Mouse (Mus musculus) MEL (cell line): ENCODE measurements around the gene Wsb2. TPM values are rescaled to one million over a fixed set of nuclear protein-coding genes. Genes with fewer than 3 reads are reported as not detected.

ENCODE experiments used
- DNase-seq: peaks from one replicate; pipeline ENCODE4 v3.0.0; 2011; ENCODE audit warnings: low read depth, low spot score
- H3K27ac ChIP-seq: 2 replicates; pipeline ENCODE4 v1.5.1; 2012; ENCODE audit warnings: low read depth, mild to moderate bottlenecking, control low read depth, low read length, moderate library complexity; ENCODE audit not compliant: control insufficient read depth
- H3K27me3 ChIP-seq, 2 experiments: fragments of 150-350 bp in 1 of 2; sonication (generic) in 1 of 2; 2 replicates each; pipeline ENCODE4 v1.6.1; 2012; ENCODE audit warnings: low read length in 2 of 2, mild to moderate bottlenecking in 2 of 2, improper control_type of control experiment in 1 of 2, moderate library complexity in 1 of 2; ENCODE audit not compliant: insufficient read depth in 2 of 2, control insufficient read depth in 1 of 2
- H3K36me3 ChIP-seq, 2 experiments: 2 replicates each; pipeline ENCODE4 v1.6.1; 2012 to 2014; ENCODE audit warnings: low read length in 2 of 2, improper control_type of control experiment in 1 of 2, inconsistent platforms in 1 of 2, mild to moderate bottlenecking in 1 of 2; ENCODE audit not compliant: insufficient read depth in 2 of 2, control insufficient read depth in 1 of 2
- H3K4me1 ChIP-seq, 2 experiments: fragments of 150-350 bp in 1 of 2; sonication (generic) in 1 of 2; 2 replicates each; pipeline ENCODE4 v1.6.1; 2012; ENCODE audit warnings: low read length in 2 of 2, improper control_type of control experiment in 1 of 2, mild to moderate bottlenecking in 1 of 2; ENCODE audit not compliant: insufficient read depth in 2 of 2, control insufficient read depth in 1 of 2
- H3K4me3 ChIP-seq, 2 experiments: fragments of 150-350 bp in 1 of 2; sonication (generic) in 1 of 2; 2 replicates each; pipeline ENCODE4 v1.5.1; 2012; ENCODE audit warnings: low read depth in 2 of 2, low read length in 2 of 2, mild to moderate bottlenecking in 2 of 2, moderate library complexity in 2 of 2, control low read depth in 1 of 2, improper control_type of control experiment in 1 of 2; ENCODE audit not compliant: control insufficient read depth in 1 of 2, insufficient read depth in 1 of 2
- H3K79me2 ChIP-seq: 2 replicates; pipeline ENCODE4 v1.6.1; 2012; ENCODE audit warnings: mild to moderate bottlenecking, low read length, moderate library complexity; ENCODE audit not compliant: control insufficient read depth, poor library complexity, insufficient read depth
- H3K9ac ChIP-seq: 2 replicates; pipeline ENCODE4 v1.6.1; 2012; ENCODE audit warnings: low read depth, mild to moderate bottlenecking, control low read depth, low read length, moderate library complexity; ENCODE audit not compliant: control insufficient read depth, poor library complexity, severe bottlenecking
- H3K9me3 ChIP-seq: fragments of 150-350 bp; sonication (generic); replicated peaks from 2 replicates; pipeline ENCODE4 v1.6.1; 2012; ENCODE audit warnings: mild to moderate bottlenecking, low read length, improper control_type of control experiment, moderate library complexity; ENCODE audit not compliant: insufficient read depth
- CHD1 ChIP-seq: IDR thresholded peaks from 2 replicates; pipeline ENCODE4 v1.6.1; 2012; ENCODE audit warnings: low read depth, mild to moderate bottlenecking, inconsistent platforms, low read length, improper control_type of control experiment
- E2F4 ChIP-seq: IDR thresholded peaks from 2 replicates; pipeline ENCODE4 v1.6.1; 2011; ENCODE audit warnings: low read depth, low read length, improper control_type of control experiment, borderline replicate concordance
- ELF1 ChIP-seq: IDR thresholded peaks from 2 replicates; pipeline ENCODE4 v1.6.1; 2014; ENCODE audit warnings: low read depth, mild to moderate bottlenecking, inconsistent platforms, low read length, improper control_type of control experiment, moderate library complexity
- EP300 ChIP-seq, 2 experiments: IDR thresholded peaks; 2 replicates each; pipeline ENCODE4 v1.6.1; 2011; ENCODE audit warnings: improper control_type of control experiment in 2 of 2, low read length in 2 of 2, low read depth in 1 of 2, mild to moderate bottlenecking in 1 of 2
- ETS1 ChIP-seq: IDR thresholded peaks from 2 replicates; pipeline ENCODE4 v1.6.1; 2012; ENCODE audit warnings: low read depth, mild to moderate bottlenecking, inconsistent platforms, low read length, improper control_type of control experiment, moderate library complexity
- GABPA ChIP-seq: IDR thresholded peaks from 2 replicates; pipeline ENCODE4 v1.6.1; 2012; ENCODE audit warnings: low read depth, mild to moderate bottlenecking, inconsistent platforms, low read length, improper control_type of control experiment, moderate library complexity
- JUND ChIP-seq: IDR thresholded peaks from 2 replicates; pipeline ENCODE4 v1.6.1; 2011; ENCODE audit warnings: low read depth, mild to moderate bottlenecking, improper control_type of control experiment, low read length
- MAFK ChIP-seq: IDR thresholded peaks from 2 replicates; pipeline ENCODE4 v1.6.1; 2011; ENCODE audit warnings: low read depth, mild to moderate bottlenecking, low read length, improper control_type of control experiment, borderline replicate concordance
- MAZ ChIP-seq: IDR thresholded peaks from 2 replicates; pipeline ENCODE4 v1.6.1; 2012; ENCODE audit warnings: low read depth, mild to moderate bottlenecking, inconsistent platforms, low read length, improper control_type of control experiment
- MYB ChIP-seq: IDR thresholded peaks from 2 replicates; pipeline ENCODE4 v1.6.1; 2011; ENCODE audit warnings: mild to moderate bottlenecking, low read depth, low read length, improper control_type of control experiment
- MYC ChIP-seq: IDR thresholded peaks from 2 replicates; pipeline ENCODE4 v1.6.1; 2011; ENCODE audit warnings: low read depth, mild to moderate bottlenecking, low read length, improper control_type of control experiment, moderate library complexity
- NELFE ChIP-seq: IDR thresholded peaks from 2 replicates; pipeline ENCODE4 v1.6.1; 2011; ENCODE audit warnings: low read depth, low read length, improper control_type of control experiment
- NRF1 ChIP-seq: IDR thresholded peaks from 2 replicates; pipeline ENCODE4 v1.6.1; 2014; ENCODE audit warnings: low read depth, mild to moderate bottlenecking, inconsistent platforms, low read length, improper control_type of control experiment, moderate library complexity; ENCODE audit not compliant: poor library complexity, insufficient read depth, severe bottlenecking
- RAD21 ChIP-seq: IDR thresholded peaks from 2 replicates; pipeline ENCODE4 v1.6.1; 2011; ENCODE audit warnings: mild to moderate bottlenecking, low read depth, low read length, improper control_type of control experiment
- SIN3A ChIP-seq: IDR thresholded peaks from 2 replicates; pipeline ENCODE4 v1.6.1; 2012; ENCODE audit warnings: low read length, improper control_type of control experiment, inconsistent platforms
- SMC3 ChIP-seq: IDR thresholded peaks from 2 replicates; pipeline ENCODE4 v1.6.1; 2011; ENCODE audit warnings: low read depth, low read length, improper control_type of control experiment
- TBP ChIP-seq: IDR thresholded peaks from 2 replicates; pipeline ENCODE4 v1.8.0; 2011; ENCODE audit warnings: low read depth, low read length, improper control_type of control experiment
- TCF12 ChIP-seq: IDR thresholded peaks from 2 replicates; pipeline ENCODE4 v1.6.1; 2014; ENCODE audit warnings: low read depth, mild to moderate bottlenecking, inconsistent platforms, low read length, improper control_type of control experiment, moderate library complexity
- UBTF ChIP-seq: IDR thresholded peaks from 2 replicates; pipeline ENCODE4 v1.6.1; 2012; ENCODE audit warnings: low read depth, mild to moderate bottlenecking, inconsistent platforms, low read length, improper control_type of control experiment, moderate library complexity, borderline replicate concordance; ENCODE audit not compliant: insufficient read depth
- USF1 ChIP-seq: IDR thresholded peaks from 2 replicates; pipeline ENCODE4 v1.6.1; 2014; ENCODE audit warnings: low read depth, mild to moderate bottlenecking, inconsistent platforms, low read length, improper control_type of control experiment, moderate library complexity
- ZC3H11A ChIP-seq: IDR thresholded peaks from 2 replicates; pipeline ENCODE4 v1.6.1; 2012; ENCODE audit warnings: low read depth, mild to moderate bottlenecking, inconsistent platforms, low read length, improper control_type of control experiment
- ZKSCAN1 ChIP-seq: IDR thresholded peaks from 2 replicates; pipeline ENCODE4 v1.6.1; 2012; ENCODE audit warnings: low read depth, mild to moderate bottlenecking, inconsistent platforms, low read length, improper control_type of control experiment, moderate library complexity
- polyA plus RNA-seq, 2 experiments: library from polyadenylated mRNA; stranded (reverse) in 1 of 2; unstranded in 1 of 2; fragments of >175 nt in 1 of 2; fragments of >200 nt in 1 of 2; gene quantifications; 2 replicates each; pipeline versions ENCODE4 v1.2.1 to v1.2.4; 2012; ENCODE audit warnings: low replicate concordance in 2 of 2, low read depth in 1 of 2; ENCODE audit not compliant: insufficient read length in 2 of 2, insufficient read depth in 1 of 2, missing spikeins in 1 of 2
- total RNA-seq: library from RNA; depleted of rRNA; stranded (reverse); fragments of 300-350 nt; gene quantifications from 2 replicates; pipeline ENCODE4 v1.2.3, GENCODE M21; 2012

The Wsb2 gene
- total and polyA plus RNA-seq, 3 experiments, result 32.9 to 56.9 TPM; not detected in 1

GRCm38 (mm10) chr5:117367206-117367605 lies 10.1 kb downstream of the Wsb2 start:
- Histone ChIP-seq H3K27me3 (no peaks in the 10 kb centered on the region), H3K4me1 (peaks cover 0 to 4% of the 10 kb centered on the region in 2 experiments; a peak in 1 of 4 replicates), H3K9me3 (no peaks in the 10 kb centered on the region), H3K4me3 (no peak overlapping the region), H3K79me2 (no peaks in the 10 kb centered on the region), H3K36me3 (peaks cover 0 to 4% of the 10 kb centered on the region in 2 experiments; a peak in 1 of 4 replicates), H3K9ac (no peak overlapping the region), H3K27ac (no peak overlapping the region)
- no peak for DNase-seq
- TF ChIP-seq MAZ (no peak), E2F4 (no peak), MAFK (no peak), ZKSCAN1 (no peak), RAD21 (no peak), MYB (no peak)

GRCm38 (mm10) chr5:117370592-117370991 lies 13.5 kb downstream of the Wsb2 start:
- no peak overlapping the region for H3K4me3 ChIP-seq
- H3K27ac ChIP-seq, result no peak overlapping the region
- no peaks in the 10 kb centered on the region for H3K27me3 ChIP-seq
- H3K9ac ChIP-seq, result no peak overlapping the region
- H3K4me1 ChIP-seq, result no peaks in the 10 kb centered on the region; a peak in 1 of 4 replicates
- H3K36me3 ChIP-seq, result peaks cover 0 to 4% of the 10 kb centered on the region in 2 experiments; a peak in 1 of 4 replicates
- no peak for DNase-seq
- H3K9me3 ChIP-seq, result no peaks in the 10 kb centered on the region
- no peaks in the 10 kb centered on the region for H3K79me2 ChIP-seq
- TF ChIP-seq RAD21, result no peak
- TF ChIP-seq TCF12, result no peak
- TF ChIP-seq NRF1, result no peak
- TF ChIP-seq JUND, result no peak
- no peak for TF ChIP-seq CHD1
- TF ChIP-seq USF1, result no peak
- TF ChIP-seq MYC, result no peak
- no peak for TF ChIP-seq SIN3A
- TF ChIP-seq ELF1, result no peak
- TF ChIP-seq ZC3H11A, result no peak
- no peak for TF ChIP-seq GABPA
- TF ChIP-seq UBTF, result no peak
- TF ChIP-seq ETS1, result no peak
- TF ChIP-seq SMC3, result no peak
- no peak for TF ChIP-seq NELFE
- no peak for TF ChIP-seq EP300 (IDR thresholded peaks at IDR 0.05; ENCODE audit: low read depth in 1 of 2, low read length in 2 of 2)
- no peak for TF ChIP-seq E2F4
- TF ChIP-seq TBP, result no peak
